Mouse (Mus musculus) stomach, embryonic 14.5 days (tissue): ENCODE results near the gene 1600014C23Rik. TPM values are rescaled to one million over a fixed set of nuclear protein-coding genes. Genes with fewer than 3 reads are reported as not detected.

Source experiments
- ATAC-seq: fragments of 200-750 bp; cut with Nextera tagmentation; 2 replicates; pipeline ENCODE4 v1.8.0; 2017; ENCODE audit warnings: low read depth, moderate TSS enrichment; ENCODE audit not compliant: insufficient number of reproducible peaks, insufficient read depth, low FRiP score
- H3K27ac ChIP-seq: fragments of 300-500 bp; sonication (generic); 2 replicates; pipeline ENCODE4 v1.5.1; 2014; ENCODE audit warnings: mild to moderate bottlenecking, low read length, moderate library complexity, mixed read lengths
- H3K27me3 ChIP-seq: fragments of 300-500 bp; sonication (generic); 2 replicates; pipeline ENCODE4 v1.6.1; 2014; ENCODE audit warnings: low read length, control low read depth, mixed read lengths; ENCODE audit not compliant: control insufficient read depth, insufficient read depth
- H3K36me3 ChIP-seq: fragments of 300-500 bp; sonication (generic); 2 replicates; pipeline ENCODE4 v1.6.1; 2014; ENCODE audit warnings: mild to moderate bottlenecking, control low read depth, low read length, moderate library complexity, mixed read lengths; ENCODE audit not compliant: control insufficient read depth, insufficient read depth
- H3K4me1 ChIP-seq: fragments of 300-500 bp; sonication (generic); 2 replicates; pipeline ENCODE4 v1.6.1; 2014; ENCODE audit warnings: low read length, control low read depth, mixed read lengths; ENCODE audit not compliant: control insufficient read depth, insufficient read depth
- H3K4me2 ChIP-seq: fragments of 300-500 bp; sonication (generic); replicated peaks from 2 replicates; pipeline ENCODE4 v1.6.1; 2014; ENCODE audit warnings: low read depth, low read length, control low read depth
- H3K4me3 ChIP-seq: fragments of 300-500 bp; sonication (generic); 2 replicates; pipeline ENCODE4 v1.5.1; 2014; ENCODE audit warnings: low read depth, low read length, control low read depth
- H3K9ac ChIP-seq: fragments of 300-500 bp; sonication (generic); replicated peaks from 2 replicates; pipeline ENCODE4 v1.6.1; 2014; ENCODE audit warnings: low read depth, mild to moderate bottlenecking, control low read depth, low read length, moderate library complexity, mixed read lengths
- H3K9me3 ChIP-seq: fragments of 300-500 bp; sonication (generic); 2 replicates; pipeline ENCODE4 v1.6.1; 2016; ENCODE audit warnings: low read depth, low read length, control low read depth; ENCODE audit not compliant: control insufficient read depth
- WGBS: fragments of 180-500 bp; shearing (Covaris S2); extraction: QIAGEN DNeasy Blood & Tissue Kit; methylation state at CpG from one replicate; pipeline ENCODE4 v1.1.7; 2014; 5-methylcytosine and 5-hydroxymethylcytosine counted together
- polyA plus RNA-seq: library from polyadenylated mRNA; unstranded; fragments of >200 nt; fragmentation: Nextera tagmentation; extraction: Ambion mirVana; gene quantifications from 2 replicates; pipeline ENCODE4 v1.2.1, GENCODE M21; 2014

1600014C23Rik gene
- polyA plus RNA-seq, 1 experiment from 2014 or later: 0.72 TPM

DNA sequence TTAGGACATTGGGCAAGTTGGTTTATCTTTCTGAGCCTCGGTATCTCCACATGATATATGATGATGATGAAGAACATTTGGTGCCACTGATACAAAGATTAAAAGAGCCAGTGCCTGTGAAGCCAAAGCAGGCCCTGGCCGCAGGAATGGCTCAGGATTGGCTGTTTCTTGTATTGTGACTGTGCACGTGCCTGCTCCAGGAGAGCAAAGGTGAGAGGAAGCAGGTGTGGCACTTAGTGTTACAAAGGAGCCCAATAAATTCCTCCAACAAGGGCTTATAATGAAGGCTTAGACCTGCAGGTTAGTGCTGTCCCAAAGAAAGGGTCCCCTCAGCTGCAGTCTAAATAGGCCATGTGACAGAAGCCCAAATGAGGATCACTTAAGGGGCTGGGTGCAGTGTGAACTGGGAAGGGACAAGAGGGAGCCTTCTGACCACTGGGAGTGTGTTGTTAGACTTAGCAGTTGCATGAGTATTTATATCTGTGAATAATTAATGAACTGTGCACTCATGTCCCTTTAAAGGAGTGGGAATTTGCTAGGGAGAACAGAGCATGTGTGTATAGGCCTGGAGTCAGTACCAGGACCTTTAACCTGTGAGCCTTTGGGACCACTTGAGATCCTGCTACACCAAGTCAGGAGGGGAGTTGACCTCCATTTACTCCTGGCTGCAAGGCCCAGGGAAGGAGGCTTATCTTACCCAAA lies 34.5 kb downstream of the 1600014C23Rik start:
- Histone ChIP-seq H3K36me3 (peaks cover 3% of the 10 kb centered on the region; the same call in 1 of the 2 replicates), H3K27ac (no peak overlapping the region), H3K4me1 (peaks cover 20% of the 10 kb centered on the region; the same call in 1 of the 2 replicates), H3K27me3 (no peaks in the 10 kb centered on the region), H3K4me3 (no peak overlapping the region), H3K9me3 (no peaks in the 10 kb centered on the region), H3K4me2 (no peak overlapping the region), H3K9ac (no peak overlapping the region)
- no peak for ATAC-seq
- WGBS: 78% methylated on average over 3 of the region's 3 CpGs

DNA sequence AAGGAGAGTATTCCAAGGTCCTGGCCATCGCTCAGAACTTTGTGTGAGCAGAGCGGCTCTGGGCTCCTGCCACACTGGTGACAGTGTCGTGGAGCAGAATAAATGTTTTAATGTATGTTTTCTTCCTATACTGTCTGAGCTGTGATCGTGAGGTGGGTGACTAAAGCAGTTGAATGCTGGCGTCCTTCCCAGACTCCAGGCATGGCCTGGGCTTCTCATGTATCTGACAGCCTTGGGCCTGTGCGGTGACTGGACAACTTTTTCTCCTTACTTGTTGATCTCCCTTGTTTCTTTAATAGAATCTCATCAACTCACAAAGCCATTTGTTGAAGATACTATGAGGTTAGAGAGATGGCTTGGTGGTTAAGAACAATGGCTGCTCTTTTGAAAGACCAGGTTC lies 35.3 kb downstream of the 1600014C23Rik start:
- Histone ChIP-seq H3K4me2 (no peak overlapping the region), H3K4me1 (peaks cover 21% of the 10 kb centered on the region; the same call in 1 of the 2 replicates), H3K4me3 (no peak overlapping the region), H3K9ac (no peak overlapping the region), H3K27me3 (no peaks in the 10 kb centered on the region), H3K9me3 (no peaks in the 10 kb centered on the region), H3K27ac (no peak overlapping the region), H3K36me3 (peaks cover 3% of the 10 kb centered on the region; the same call in 1 of the 2 replicates)
- WGBS: 81% methylated on average over 6 of the region's 6 CpGs
- no peak for ATAC-seq

DNA sequence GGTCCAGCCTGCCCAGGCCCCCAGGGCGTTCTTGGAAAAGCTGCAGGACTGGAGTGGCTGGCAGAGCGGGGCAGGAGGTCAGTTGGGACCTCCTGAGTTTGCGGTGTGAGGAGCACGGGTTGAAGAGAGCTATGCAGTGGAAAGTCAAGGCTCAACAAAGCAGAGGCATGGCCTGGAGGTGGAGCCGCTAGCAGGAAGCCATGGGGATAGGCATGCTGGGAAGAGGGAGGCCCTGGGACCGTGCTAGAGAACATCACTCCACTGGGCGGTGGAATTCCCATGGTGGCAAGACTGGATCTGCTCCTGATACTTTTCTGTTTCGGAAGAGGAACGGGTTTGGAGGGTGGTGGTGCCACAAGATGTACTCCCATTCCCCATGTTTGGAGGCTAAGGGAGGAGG lies 36.7 kb downstream of the 1600014C23Rik start:
- Histone ChIP-seq H3K27ac (no peak overlapping the region), H3K4me1 (peaks cover 21% of the 10 kb centered on the region; the same call in 1 of the 2 replicates), H3K36me3 (peaks cover 3% of the 10 kb centered on the region; the same call in 1 of the 2 replicates), H3K9ac (no peak overlapping the region), H3K4me3 (no peak overlapping the region), H3K9me3 (no peaks in the 10 kb centered on the region), H3K4me2 (no peak overlapping the region), H3K27me3 (no peaks in the 10 kb centered on the region)
- ATAC-seq: no peak
- 88% methylated on average over 9 of the region's 9 CpGs for WGBS

DNA sequence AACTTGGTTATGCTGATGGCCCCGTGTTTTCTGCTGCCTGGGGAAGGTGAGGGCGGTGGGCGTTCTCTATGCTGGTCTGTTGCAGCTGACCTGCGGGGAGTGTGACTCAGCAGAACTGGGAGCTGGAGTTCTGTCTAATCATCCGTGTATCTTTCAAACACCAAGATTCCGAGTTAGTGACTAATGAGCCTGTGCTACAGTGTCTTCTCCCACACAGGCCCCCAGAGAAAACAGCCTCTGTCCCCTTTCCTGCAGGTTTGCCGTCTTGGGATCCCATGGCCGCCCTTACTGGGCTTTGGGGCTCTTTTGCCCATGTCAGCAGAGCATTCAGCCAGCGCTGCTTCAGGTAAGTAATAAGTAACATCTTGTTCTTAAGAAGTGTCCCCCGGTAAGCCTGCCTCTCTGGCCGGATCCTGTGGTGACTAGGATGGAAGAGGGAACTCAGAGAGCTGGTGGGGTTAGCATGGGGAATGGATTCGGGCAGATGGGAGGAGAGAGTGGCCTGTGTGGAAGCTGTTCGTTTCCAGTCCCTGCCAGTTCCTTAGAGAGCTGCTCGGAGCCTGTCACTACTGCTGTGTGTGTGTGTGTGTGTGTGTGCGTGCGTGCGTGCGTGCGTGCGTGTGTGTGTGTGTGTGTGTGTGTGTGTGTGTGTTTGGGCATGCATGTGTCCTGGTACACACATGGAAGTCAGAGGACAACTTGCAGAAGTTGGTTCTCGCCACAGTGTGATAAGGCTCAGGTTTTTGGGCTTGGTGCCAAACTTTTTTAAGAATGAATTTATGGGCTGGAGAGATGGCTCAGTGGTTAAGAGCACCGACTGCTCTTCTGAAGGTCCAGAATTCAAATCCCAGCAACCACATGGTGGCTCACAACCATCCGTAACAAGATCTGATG lies 38.2 kb downstream of the 1600014C23Rik start:
- H3K36me3 ChIP-seq: peaks cover 3% of the 10 kb centered on the region; the same call in 1 of the 2 replicates
- no peak overlapping the region for H3K4me2 ChIP-seq
- H3K9me3 ChIP-seq: no peaks in the 10 kb centered on the region
- no peaks in the 10 kb centered on the region for H3K27me3 ChIP-seq
- no peak overlapping the region for H3K9ac ChIP-seq
- ATAC-seq: no peak
- peaks cover 17% of the 10 kb centered on the region; the same call in 1 of the 2 replicates for H3K4me1 ChIP-seq
- WGBS: 68% methylated on average over 23 of the region's 23 CpGs
- H3K27ac ChIP-seq: no peak overlapping the region
- H3K4me3 ChIP-seq: no peak overlapping the region

DNA sequence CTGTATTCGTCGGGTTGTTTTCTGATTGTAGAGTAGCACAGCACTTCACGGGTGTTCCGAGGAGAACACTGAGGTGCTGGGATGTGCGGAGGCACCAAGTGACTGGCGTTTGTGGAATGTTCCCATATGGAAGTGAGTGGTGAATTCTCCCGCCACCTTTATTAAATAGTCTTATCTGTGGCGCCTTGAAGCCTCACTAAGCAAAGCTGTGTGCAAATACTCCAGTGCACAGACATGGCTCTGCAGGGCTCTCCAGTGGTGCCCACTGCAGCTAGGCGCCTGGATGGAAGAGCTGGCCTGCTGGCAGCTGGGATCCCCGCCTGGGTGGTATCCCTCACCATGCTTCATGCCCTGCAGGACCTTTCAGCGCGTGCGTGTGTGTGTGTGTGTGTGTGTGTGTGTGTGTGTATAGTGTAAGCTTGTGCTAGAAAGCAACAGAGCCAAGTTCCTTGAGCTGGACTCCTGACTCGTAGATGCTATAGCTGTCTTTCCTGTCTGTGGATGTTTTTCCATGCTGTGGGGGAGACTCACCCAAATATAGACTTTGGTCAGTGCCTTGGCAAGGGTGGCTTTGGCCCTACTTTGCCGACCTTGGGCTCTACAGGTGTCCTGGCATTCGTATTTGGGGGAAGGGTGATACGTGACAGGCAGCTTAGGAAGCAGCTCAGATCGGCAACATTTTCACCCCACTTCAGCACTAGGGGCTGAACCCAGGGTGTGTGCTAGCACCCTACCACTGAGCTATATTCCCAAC lies 39.7 kb downstream of the 1600014C23Rik start:
- WGBS: 66% methylated on average over 18 of the region's 18 CpGs
- Histone ChIP-seq H3K36me3 (peaks cover 3% of the 10 kb centered on the region; the same call in 1 of the 2 replicates), H3K9ac (no peak overlapping the region), H3K4me1 (peaks cover 17% of the 10 kb centered on the region; the same call in 1 of the 2 replicates), H3K27ac (0 out of 2 replicates have a peak overlapping the region, but pooled peaks have one; percentile 3), H3K4me3 (no peak overlapping the region), H3K9me3 (no peaks in the 10 kb centered on the region), H3K27me3 (no peaks in the 10 kb centered on the region), H3K4me2 (no peak overlapping the region)
- ATAC-seq: no peak

DNA sequence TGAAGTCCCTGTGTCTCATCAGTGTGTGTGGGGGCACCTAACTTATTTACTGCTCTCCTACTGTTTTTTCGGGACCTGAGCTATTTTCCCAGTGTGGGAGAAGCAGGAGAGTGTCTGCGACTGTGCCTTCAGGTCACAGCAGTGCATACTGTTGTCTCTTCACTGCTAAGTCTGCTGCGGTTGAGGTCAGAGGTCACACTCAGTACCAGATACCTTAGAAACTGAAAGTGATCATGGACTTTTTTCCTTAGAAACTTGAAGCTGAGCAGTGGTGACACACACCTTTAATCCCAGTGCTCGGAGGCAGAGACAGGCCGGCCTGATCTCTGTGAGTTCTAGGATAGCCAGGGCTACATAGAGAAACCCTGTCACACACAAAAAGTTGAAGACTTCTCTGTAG lies 41.5 kb downstream of the 1600014C23Rik start:
- no peak overlapping the region for H3K27ac ChIP-seq
- 76% methylated on average over 5 of the region's 5 CpGs for WGBS
- no peak overlapping the region for H3K9ac ChIP-seq
- no peak overlapping the region for H3K4me2 ChIP-seq
- H3K36me3 ChIP-seq: no peaks in the 10 kb centered on the region; the same call in 1 of the 2 replicates
- peaks cover 23% of the 10 kb centered on the region for H3K4me1 ChIP-seq
- no peaks in the 10 kb centered on the region for H3K27me3 ChIP-seq
- no peak overlapping the region for H3K4me3 ChIP-seq
- H3K9me3 ChIP-seq: no peaks in the 10 kb centered on the region
- ATAC-seq: no peak

DNA sequence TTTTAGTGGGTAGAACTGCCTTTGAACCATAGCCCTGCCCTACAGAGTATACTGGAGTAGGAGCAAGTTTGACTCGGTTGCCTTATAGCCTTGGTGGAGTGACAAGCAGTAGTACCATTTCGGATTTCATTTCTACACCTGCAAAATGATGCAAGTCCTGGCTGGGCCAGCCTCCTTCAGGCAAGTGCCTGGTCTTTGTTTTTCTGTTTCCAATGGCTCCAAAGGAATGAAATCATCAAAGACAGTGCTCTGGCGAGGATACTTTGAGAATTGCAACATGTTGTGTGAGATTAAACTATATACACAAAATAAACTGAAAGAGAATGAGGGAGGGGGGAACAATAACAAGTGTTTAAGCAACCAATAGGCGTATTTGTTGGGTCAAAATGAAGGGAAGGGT lies 43.6 kb downstream of the 1600014C23Rik start:
- no peaks in the 10 kb centered on the region for H3K27me3 ChIP-seq
- H3K4me3 ChIP-seq: no peak overlapping the region
- no peaks in the 10 kb centered on the region for H3K36me3 ChIP-seq
- H3K9me3 ChIP-seq: no peaks in the 10 kb centered on the region
- no peak overlapping the region for H3K27ac ChIP-seq
- H3K4me2 ChIP-seq: no peak overlapping the region
- peaks cover 21% of the 10 kb centered on the region for H3K4me1 ChIP-seq
- ATAC-seq: no peak
- 82% methylated on average over 4 of the region's 4 CpGs for whole genome bisulfite sequencing
- H3K9ac ChIP-seq: no peak overlapping the region

DNA sequence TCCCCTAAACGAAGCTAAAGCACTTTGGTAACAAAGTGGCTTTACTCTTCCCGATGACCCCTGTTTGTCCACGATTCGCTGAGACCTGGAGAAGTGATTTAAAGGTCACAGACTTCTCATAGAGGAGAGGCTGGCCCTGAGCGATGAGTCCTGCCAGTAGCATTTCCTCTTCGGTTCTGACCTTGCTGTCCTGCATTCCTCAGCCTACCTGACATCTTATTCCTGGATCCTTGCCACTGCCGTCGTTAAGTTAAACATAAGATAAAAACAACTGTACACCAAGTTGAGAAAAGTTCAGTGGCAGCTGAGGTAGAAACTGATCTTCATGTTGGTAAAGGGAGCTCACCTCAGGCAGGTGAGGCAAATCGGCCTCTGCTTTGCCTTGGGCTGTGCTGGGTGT lies 44.5 kb downstream of the 1600014C23Rik start:
- WGBS: 55% methylated on average over 9 of the region's 9 CpGs
- Histone ChIP-seq H3K9ac (no peak overlapping the region), H3K36me3 (no peaks in the 10 kb centered on the region), H3K27ac (no peak overlapping the region; the same call in 1 of the 2 replicates), H3K27me3 (no peaks in the 10 kb centered on the region), H3K4me1 (peaks cover 21% of the 10 kb centered on the region), H3K4me2 (no peak overlapping the region), H3K4me3 (no peak overlapping the region), H3K9me3 (no peaks in the 10 kb centered on the region)
- ATAC-seq: no peak
